Mouse (Mus musculus) liver, embryonic 11.5 days (tissue): Measurements from ENCODE around the gene Wdfy4. TPM values are rescaled to one million over a fixed set of nuclear protein-coding genes. Genes with fewer than 3 reads are reported as not detected.

Source experiments
- ATAC-seq: fragments of 200-750 bp; cut with Nextera tagmentation; replicated peaks from 2 replicates; pipeline ENCODE4 v1.8.0; 2017; ENCODE audit warnings: moderate number of reproducible peaks, mild to moderate bottlenecking, moderate TSS enrichment, moderate library complexity; ENCODE audit not compliant: low FRiP score
- DNase-seq: peaks from one replicate; pipeline ENCODE4 v3.0.0-alpha.2; 2017; ENCODE audit warnings: low spot score
- H3K27ac ChIP-seq: fragments of 300-500 bp; sonication (generic); 2 replicates; pipeline ENCODE4 v1.5.1; 2014; ENCODE audit warnings: mild to moderate bottlenecking, low read depth, low read length, control low read depth
- H3K27me3 ChIP-seq: fragments of 300-500 bp; sonication (generic); replicated peaks from 2 replicates; pipeline ENCODE4 v1.6.1; 2014; ENCODE audit warnings: low read length, mixed read lengths; ENCODE audit not compliant: control insufficient read depth, insufficient read depth
- H3K36me3 ChIP-seq: fragments of 300-500 bp; sonication (generic); 2 replicates; pipeline ENCODE4 v1.6.1; 2014; ENCODE audit warnings: mild to moderate bottlenecking, low read length, moderate library complexity, mixed read lengths; ENCODE audit not compliant: control insufficient read depth, insufficient read depth
- H3K4me1 ChIP-seq: fragments of 300-500 bp; sonication (generic); replicated peaks from 2 replicates; pipeline ENCODE4 v1.6.1; 2014; ENCODE audit warnings: low read length, mixed read lengths; ENCODE audit not compliant: control insufficient read depth, insufficient read depth
- H3K4me2 ChIP-seq: fragments of 300-500 bp; sonication (generic); 2 replicates; pipeline ENCODE4 v1.6.1; 2014; ENCODE audit warnings: mild to moderate bottlenecking, control low read depth, moderate library complexity
- H3K4me3 ChIP-seq: fragments of 300-500 bp; sonication (generic); 2 replicates; pipeline ENCODE4 v1.5.1; 2014; ENCODE audit warnings: low read depth, low read length, control low read depth
- H3K9ac ChIP-seq: fragments of 300-500 bp; sonication (generic); 2 replicates; pipeline ENCODE4 v1.6.1; 2014; ENCODE audit warnings: low read depth, low read length, control low read depth
- H3K9me3 ChIP-seq: fragments of 300-500 bp; sonication (generic); 2 replicates; pipeline ENCODE4 v1.6.1; 2016; ENCODE audit warnings: low read length, inconsistent platforms, mixed read lengths; ENCODE audit not compliant: control insufficient read depth
- WGBS: fragments of 180-500 bp; shearing (Covaris S2); extraction: QIAGEN DNeasy Blood & Tissue Kit; methylation state at CpG from one replicate; pipeline ENCODE4 v1.1.7; 2014; 5-methylcytosine and 5-hydroxymethylcytosine counted together
- polyA plus RNA-seq: library from polyadenylated mRNA; unstranded; fragments of >200 nt; fragmentation: Nextera tagmentation; extraction: Ambion mirVana; gene quantifications from 2 replicates; pipeline ENCODE4 v1.2.1, GENCODE M21; 2014

Wdfy4 gene
- polyA plus RNA-seq, 1 experiment from 2014 or later = 1.9 TPM

DNA sequence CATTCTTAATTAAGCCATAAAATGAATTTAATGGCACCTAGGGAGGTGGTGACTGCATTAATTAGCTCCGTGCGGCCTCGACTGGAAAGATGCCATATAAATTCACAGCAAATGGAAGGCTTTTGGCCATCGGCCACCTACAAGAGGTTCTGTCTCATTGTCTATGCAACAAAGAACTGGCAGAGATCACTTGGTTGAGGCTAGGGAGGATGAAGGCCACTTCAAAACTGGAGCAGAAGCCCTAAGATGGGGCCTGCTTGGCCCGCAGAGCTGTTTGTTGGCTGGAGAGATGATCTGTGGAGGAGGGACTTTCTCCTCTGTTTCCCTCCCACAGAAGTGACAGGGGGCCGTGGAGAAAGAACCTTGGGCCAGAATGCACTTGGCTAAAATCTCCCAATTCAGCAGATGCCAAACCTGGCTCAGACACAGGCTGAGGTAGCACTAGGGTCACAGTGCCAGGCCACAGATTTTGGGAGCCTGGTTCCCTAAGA is 103.9 kb downstream of the Wdfy4 start:
- Histone ChIP-seq H3K36me3 (no peaks in the 10 kb centered on the region), H3K4me3 (no peak overlapping the region), H3K9me3 (no peaks in the 10 kb centered on the region), H3K27me3 (no peaks in the 10 kb centered on the region), H3K4me2 (no peak overlapping the region), H3K27ac (no peak overlapping the region), H3K9ac (no peak overlapping the region), H3K4me1 (no peaks in the 10 kb centered on the region)
- no peak for DNase-seq
- WGBS = 83% methylated on average over 6 of the region's 6 CpGs
- no peak for ATAC-seq

DNA sequence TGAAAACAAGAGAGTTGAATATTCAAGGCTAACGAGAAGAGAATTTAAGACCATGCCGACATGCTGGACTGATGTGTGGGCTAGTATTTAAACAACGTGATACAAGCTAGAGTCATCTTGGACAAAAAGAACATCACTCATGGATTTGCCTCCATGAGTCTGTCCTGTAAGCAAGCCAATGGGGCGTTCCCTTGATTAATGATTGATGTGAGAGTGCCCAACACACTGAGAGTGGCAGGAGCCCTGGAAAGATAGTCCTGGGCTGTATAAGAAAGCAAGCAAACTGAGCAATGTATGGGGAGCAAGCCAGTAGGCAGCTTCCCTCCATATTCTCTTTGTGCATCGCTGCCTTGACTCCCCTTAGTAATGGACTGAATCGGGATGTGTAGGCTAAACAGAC is 106.7 kb downstream of the Wdfy4 start:
- no peak for ATAC-seq

DNA sequence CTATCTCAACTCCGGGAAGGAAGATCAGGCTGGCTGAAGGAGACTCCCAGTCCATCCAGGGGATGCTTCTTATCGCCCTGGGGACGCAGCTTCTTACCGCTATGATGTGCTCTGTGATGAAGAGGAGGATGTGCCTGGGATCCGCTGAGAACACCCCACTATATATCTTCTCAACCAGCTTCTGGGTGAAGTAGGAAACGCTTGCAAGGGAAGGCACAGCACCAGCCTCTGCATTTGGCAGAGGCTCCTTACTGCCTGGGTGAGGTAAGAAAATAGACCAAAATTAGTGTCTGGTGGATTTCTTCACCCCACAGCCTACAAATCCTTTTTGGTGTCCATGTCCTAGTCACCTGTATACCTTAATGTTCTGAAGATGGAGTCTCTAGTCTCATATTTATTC is 107.2 kb downstream of the Wdfy4 start:
- Histone ChIP-seq H3K9me3 (no peaks in the 10 kb centered on the region), H3K9ac (no peak overlapping the region), H3K4me3 (no peak overlapping the region), H3K4me1 (no peaks in the 10 kb centered on the region), H3K36me3 (no peaks in the 10 kb centered on the region), H3K27ac (no peak overlapping the region), H3K4me2 (no peak overlapping the region), H3K27me3 (no peaks in the 10 kb centered on the region)
- whole genome bisulfite sequencing = 83% methylated on average over 6 of the region's 6 CpGs
- ATAC-seq = no peak
- DNase-seq = no peak

More for the DNA sequence above, 106.7 kb downstream of the Wdfy4 start:
- Histone ChIP-seq H3K4me1 (no peaks in the 10 kb centered on the region), H3K36me3 (no peaks in the 10 kb centered on the region), H3K9ac (no peak overlapping the region), H3K9me3 (no peaks in the 10 kb centered on the region), H3K27ac (no peak overlapping the region), H3K4me2 (no peak overlapping the region), H3K4me3 (no peak overlapping the region), H3K27me3 (no peaks in the 10 kb centered on the region)
- DNase-seq = no peak
- WGBS = 82% methylated on average over 6 of the region's 6 CpGs

DNA sequence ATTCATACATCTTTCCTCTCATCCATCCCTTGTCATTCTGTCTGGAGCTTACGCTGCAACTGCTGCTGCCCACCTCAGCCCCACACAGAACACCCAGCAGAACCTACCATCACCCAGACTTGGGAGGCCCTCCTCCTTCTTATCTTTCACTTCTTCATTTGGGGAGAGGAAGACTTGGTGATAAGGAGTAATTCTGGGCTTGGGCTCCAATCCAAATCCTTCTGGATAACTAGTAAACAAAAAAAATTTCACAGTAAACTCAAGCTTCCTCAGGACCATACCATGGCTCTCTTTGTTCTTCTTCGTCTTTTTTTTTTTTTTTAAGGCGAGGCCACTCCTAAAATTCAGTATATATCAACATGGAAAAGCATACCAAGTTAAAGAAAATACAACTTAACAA is 112.0 kb downstream of the Wdfy4 start:
- H3K9me3 ChIP-seq = no peaks in the 10 kb centered on the region
- H3K36me3 ChIP-seq = no peaks in the 10 kb centered on the region
- 81% methylated on average over 3 of the region's 3 CpGs for WGBS
- H3K9ac ChIP-seq = no peak overlapping the region
- no peak for DNase-seq
- no peak for ATAC-seq
- no peak overlapping the region for H3K27ac ChIP-seq
- H3K27me3 ChIP-seq = no peaks in the 10 kb centered on the region
- no peaks in the 10 kb centered on the region for H3K4me1 ChIP-seq
- H3K4me3 ChIP-seq = no peak overlapping the region
- H3K4me2 ChIP-seq = no peak overlapping the region

DNA sequence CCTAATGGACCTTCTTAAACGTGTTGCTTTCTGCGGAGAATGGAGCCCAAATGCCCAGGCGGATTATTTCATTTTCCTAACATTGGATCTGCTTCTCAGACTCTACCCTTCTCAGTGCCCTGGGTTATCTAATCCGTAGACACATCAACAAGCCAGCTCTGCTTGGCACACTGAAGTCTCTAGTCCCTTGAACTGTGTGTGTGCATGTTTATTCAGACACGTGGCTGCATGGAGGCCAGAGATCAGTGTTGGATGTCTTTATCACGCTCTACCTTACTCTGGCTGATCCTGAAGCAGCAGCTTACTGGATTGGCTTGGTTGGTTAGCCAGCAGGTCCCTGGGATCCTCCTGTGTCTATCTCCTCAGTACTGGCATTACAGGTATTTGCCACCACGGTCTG is 113.0 kb downstream of the Wdfy4 start:
- H3K9me3 ChIP-seq = no peaks in the 10 kb centered on the region
- no peak for DNase-seq
- 81% methylated on average over 7 of the region's 7 CpGs for WGBS

DNA sequence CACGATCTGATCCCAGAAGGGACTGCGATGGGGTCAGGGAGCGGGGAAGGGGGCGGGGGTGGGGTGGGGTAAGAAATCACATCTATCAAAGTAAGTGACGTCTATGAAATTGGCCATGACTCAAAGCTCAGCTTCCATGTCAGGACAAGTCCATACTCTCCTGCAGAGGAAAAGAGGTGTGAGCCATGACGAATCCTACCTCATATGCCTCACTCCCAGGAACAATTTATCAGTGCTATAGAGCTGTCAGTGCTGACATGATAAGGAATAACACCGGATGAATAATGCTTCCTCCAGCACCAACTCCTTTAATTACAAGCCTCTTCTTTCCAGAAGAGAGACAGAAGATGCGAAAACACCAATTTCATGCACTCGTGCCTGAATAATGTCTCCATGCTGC is 117.6 kb downstream of the Wdfy4 start:
- WGBS = 77% methylated on average over 9 of the region's 9 CpGs
- Histone ChIP-seq H3K4me3 (no peak overlapping the region), H3K4me2 (no peak overlapping the region), H3K9me3 (no peaks in the 10 kb centered on the region), H3K4me1 (no peaks in the 10 kb centered on the region), H3K36me3 (no peaks in the 10 kb centered on the region), H3K27me3 (no peaks in the 10 kb centered on the region), H3K27ac (no peak overlapping the region), H3K9ac (no peak overlapping the region)
- no peak for DNase-seq
- ATAC-seq = no peak

More for the DNA sequence above, 113.0 kb downstream of the Wdfy4 start:
- no peak for ATAC-seq
- Histone ChIP-seq H3K27ac (no peak overlapping the region), H3K4me3 (no peak overlapping the region), H3K9ac (no peak overlapping the region), H3K36me3 (no peaks in the 10 kb centered on the region), H3K27me3 (no peaks in the 10 kb centered on the region), H3K4me2 (no peak overlapping the region), H3K4me1 (no peaks in the 10 kb centered on the region)

DNA sequence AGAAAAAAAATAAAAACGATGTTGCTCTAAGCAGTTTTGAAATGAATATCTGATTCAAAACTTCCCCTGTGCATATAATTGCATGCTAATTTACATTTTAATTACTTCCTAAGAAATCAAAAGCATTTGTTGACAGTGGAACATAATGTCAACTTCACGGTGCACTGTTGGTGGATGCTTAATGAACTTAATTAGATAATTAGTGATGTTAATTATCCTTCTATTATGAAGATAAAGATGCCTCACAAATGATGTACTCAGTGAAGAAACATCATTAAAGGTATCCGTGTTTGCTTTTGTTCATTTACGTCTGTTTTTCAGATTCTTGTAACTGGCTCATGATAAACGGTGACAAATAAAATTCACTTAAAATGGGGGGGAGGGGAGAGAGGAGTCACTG is 122.3 kb downstream of the Wdfy4 start:
- no peak overlapping the region for H3K27ac ChIP-seq
- H3K36me3 ChIP-seq = no peaks in the 10 kb centered on the region
- H3K9me3 ChIP-seq = no peaks in the 10 kb centered on the region
- DNase-seq = no peak
- H3K4me3 ChIP-seq = no peak overlapping the region
- ATAC-seq = no peak
- H3K4me2 ChIP-seq = no peak overlapping the region
- no peak overlapping the region for H3K9ac ChIP-seq
- no peaks in the 10 kb centered on the region for H3K27me3 ChIP-seq
- WGBS = 82% methylated on average over 5 of the region's 5 CpGs
- no peaks in the 10 kb centered on the region for H3K4me1 ChIP-seq

DNA sequence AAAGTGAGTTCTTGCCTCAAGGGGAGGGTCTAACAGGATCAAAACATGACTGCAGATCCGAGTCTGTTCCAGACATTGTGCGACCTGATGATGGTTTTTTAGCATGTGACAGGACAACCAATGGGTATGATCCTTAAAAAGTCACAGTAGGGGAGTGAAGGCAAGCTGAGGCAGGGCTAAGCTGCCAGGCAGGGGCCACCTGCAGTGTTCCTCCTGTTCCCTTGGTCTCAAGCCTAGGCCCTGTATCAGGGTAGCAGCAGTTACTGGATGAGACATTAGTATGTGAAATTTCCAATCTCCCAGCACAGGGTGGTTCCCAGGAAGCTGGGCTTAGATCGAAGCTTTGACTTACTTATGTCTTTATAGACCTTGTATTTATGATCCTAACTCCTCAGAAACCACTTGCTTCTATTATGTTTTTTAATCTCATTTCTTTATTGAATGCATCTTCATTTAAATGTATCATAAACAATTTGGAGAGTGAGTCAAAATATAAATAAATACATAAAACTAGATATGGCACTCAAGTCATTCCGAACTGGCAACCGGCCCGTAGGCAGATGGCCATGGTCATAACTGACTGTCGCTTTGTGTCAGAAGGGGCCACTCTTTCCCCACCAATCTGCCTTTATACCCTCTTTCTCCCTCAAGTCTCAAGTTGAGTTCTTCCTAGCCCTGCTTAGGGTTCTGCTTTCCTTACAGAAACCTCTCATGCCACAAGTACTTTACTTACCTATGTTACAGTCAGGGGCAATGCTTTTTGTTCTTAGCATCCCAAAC is 126.2 kb downstream of the Wdfy4 start:
- no peak for DNase-seq
- no peaks in the 10 kb centered on the region for H3K36me3 ChIP-seq

DNA sequence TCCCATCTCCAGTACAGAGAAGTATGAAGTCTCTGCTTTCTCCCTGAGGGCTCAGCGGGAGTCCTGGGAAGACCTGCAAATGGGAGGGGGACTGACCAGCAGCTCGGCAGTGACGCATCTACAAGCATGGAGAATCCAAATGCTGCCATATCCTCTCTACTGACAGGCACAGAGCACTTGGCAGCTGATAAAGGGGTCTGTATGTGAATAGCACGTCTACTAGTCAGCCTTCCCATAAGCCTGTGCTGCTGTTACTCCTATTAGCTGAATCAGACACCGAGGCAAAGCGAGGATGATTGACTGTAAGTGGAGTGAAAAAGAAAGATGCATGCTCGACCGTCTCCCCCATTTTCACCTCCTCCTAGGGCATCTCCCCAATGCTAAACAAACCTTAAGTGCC is 131.9 kb downstream of the Wdfy4 start:
- Histone ChIP-seq H3K4me2 (no peak overlapping the region), H3K4me3 (no peak overlapping the region), H3K9ac (no peak overlapping the region), H3K27ac (no peak overlapping the region), H3K4me1 (no peaks in the 10 kb centered on the region), H3K27me3 (no peaks in the 10 kb centered on the region), H3K36me3 (no peaks in the 10 kb centered on the region), H3K9me3 (no peaks in the 10 kb centered on the region)
- DNase-seq (no peak), ATAC-seq (no peak)
- WGBS = 71% methylated on average over 8 of the region's 8 CpGs

More for the DNA sequence above, 126.2 kb downstream of the Wdfy4 start:
- H3K4me3 ChIP-seq = no peak overlapping the region
- no peak overlapping the region for H3K27ac ChIP-seq
- H3K9me3 ChIP-seq = no peaks in the 10 kb centered on the region
- H3K9ac ChIP-seq = no peak overlapping the region
- H3K27me3 ChIP-seq = no peaks in the 10 kb centered on the region
- no peak overlapping the region for H3K4me2 ChIP-seq
- H3K4me1 ChIP-seq = no peaks in the 10 kb centered on the region
- ATAC-seq = no peak
- 89% methylated on average over 7 of the region's 7 CpGs for WGBS
